Mouse (Mus musculus): Measurements from ENCODE around the gene Acot2. TPM values are rescaled to one million over a fixed set of nuclear protein-coding genes. Genes with fewer than 3 reads are reported as not detected.
A peak's percentile ranks its signal among the peaks of the same experiment; 100 is the strongest.
"Not testable (repeated sequence)": the region's sequence is repeated elsewhere in the genome, so short reads cannot be mapped to it uniquely, and the experiment has no call there.

The Acot2 gene
- polyA plus RNA-seq, 1 experiment from 2014 or later = 19.1 TPM

DNA sequence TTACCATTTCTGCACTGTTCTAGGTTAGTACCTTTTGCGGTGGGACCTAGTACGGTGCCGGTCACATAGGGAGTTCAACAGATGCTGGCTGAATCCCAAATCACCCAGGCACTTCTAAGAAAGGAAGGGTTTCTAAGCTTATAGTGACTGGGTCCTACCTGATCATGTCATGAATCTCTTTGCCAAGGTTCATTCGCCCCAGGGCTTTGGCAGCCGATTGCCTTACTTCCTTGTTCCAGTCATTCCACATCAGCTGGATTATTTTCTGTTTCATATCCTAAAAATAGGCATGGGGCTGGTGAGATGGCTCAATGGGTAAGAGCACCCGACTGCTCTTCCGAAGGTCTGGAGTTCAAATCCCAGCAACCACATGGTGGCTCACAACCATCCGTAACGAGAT lies 29.4 kb upstream of the Acot2 start:
- Histone ChIP-seq H3K4me1 (peaks cover 6% of the 10 kb centered on the region), H3K27me3 (replicated peaks; ENCODE audit: low read depth, poor library complexity, severe bottlenecking) (no peaks in the 10 kb centered on the region), H3K36me3 (replicated peaks) (peaks cover 38% of the 10 kb centered on the region), H3K9me3 (no peaks in the 10 kb centered on the region), H3K27ac (replicated peaks) (no peak overlapping the region), H3K4me3 (no peak overlapping the region)
- DNase-seq (ENCODE audit: low spot score) = no peak
- 94% methylated on average over 9 of the region's 9 CpGs for WGBS

DNA sequence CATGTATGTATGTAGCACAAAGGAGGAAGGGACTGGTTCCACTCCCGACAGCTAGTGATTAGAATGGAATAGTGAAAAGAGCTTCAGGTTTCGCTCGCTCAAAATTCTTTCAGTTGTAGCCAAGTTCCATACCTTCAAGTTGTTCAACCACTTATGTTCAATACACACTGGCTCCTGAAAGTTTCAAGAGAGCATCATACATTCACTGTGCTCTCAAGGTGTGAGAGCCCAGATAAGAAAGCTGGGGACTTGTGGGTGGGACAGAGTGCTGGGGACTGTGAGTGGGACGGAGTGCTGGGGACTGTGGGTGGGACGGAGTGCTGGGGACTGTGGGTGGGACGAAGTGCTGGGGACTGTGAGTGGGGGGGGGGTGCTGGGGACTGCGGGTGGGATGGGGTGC lies 22.4 kb upstream of the Acot2 start:
- no peaks in the 10 kb centered on the region for H3K36me3 ChIP-seq (replicated peaks)

DNA sequence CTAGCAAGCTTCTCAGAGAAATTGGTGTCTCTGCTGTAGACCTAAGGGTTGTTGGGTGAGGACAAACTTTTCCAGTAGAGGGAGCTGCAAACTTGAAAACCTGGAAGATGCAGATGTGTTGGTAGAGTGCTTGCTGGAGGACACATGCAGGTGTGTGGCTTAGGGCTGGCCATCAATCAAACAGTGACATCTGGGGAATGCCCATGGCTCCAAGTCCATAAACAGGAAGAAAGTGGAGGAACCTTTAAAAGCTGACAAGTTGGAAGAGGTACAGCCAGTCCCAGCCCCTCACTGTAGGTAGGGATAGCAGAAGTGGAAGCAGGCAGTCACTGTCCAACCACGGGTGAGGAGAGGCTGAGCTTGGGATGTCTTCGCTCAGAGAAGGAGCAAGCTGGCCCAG lies 15.5 kb upstream of the Acot2 start:
- no peak overlapping the region for H3K4me3 ChIP-seq
- no peaks in the 10 kb centered on the region for H3K27me3 ChIP-seq (replicated peaks; ENCODE audit: low read depth, poor library complexity, severe bottlenecking)
- H3K9me3 ChIP-seq = peaks cover 6% of the 10 kb centered on the region; the same call in 1 of the 2 replicates
- no peak overlapping the region for H3K27ac ChIP-seq (replicated peaks)
- H3K4me1 ChIP-seq = no peaks in the 10 kb centered on the region
- DNase-seq (ENCODE audit: low spot score) = peak; percentile 32
- 75% methylated on average over 2 of the region's 2 CpGs for WGBS
- no peaks in the 10 kb centered on the region for H3K36me3 ChIP-seq (replicated peaks)

More for the DNA sequence above, 22.4 kb upstream of the Acot2 start:
- no peaks in the 10 kb centered on the region for H3K4me1 ChIP-seq
- no peaks in the 10 kb centered on the region for H3K27me3 ChIP-seq (replicated peaks; ENCODE audit: low read depth, poor library complexity, severe bottlenecking)
- DNase-seq (ENCODE audit: low spot score) = no peak
- 90% methylated on average over 7 of the region's 7 CpGs for WGBS
- no peak overlapping the region for H3K4me3 ChIP-seq
- H3K9me3 ChIP-seq = no peaks in the 10 kb centered on the region
- H3K27ac ChIP-seq (replicated peaks) = no peak overlapping the region

DNA sequence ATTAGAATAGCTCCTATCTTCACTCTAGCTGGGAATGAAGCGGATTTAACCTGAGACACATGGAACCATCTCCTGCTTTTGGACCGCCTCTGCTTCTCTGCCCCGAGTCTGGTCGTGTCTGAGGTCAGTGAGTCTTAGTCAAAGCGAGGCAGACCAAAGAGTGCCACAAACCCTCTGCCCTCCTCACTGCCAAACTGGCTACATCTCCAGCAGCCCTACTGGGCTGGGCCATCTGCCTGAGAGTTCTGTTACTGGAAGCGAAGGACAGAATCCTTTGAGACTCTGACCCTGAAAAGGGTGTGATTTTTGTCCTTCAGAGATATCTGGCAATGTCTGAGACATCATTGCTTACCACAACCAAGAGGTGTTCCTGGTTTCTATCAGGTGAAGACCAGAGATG lies 8.8 kb upstream of the Acot2 start:
- H3K27me3 ChIP-seq (replicated peaks; ENCODE audit: low read depth, poor library complexity, severe bottlenecking) = no peaks in the 10 kb centered on the region
- no peaks in the 10 kb centered on the region for H3K4me1 ChIP-seq
- H3K4me3 ChIP-seq = no peak overlapping the region
- peaks cover 6% of the 10 kb centered on the region; the same call in 1 of the 2 replicates for H3K9me3 ChIP-seq
- no peaks in the 10 kb centered on the region for H3K36me3 ChIP-seq (replicated peaks)
- H3K27ac ChIP-seq (replicated peaks) = no peak overlapping the region
- WGBS = 89% methylated on average over 6 of the region's 6 CpGs
- no peak for DNase-seq (ENCODE audit: low spot score)

DNA sequence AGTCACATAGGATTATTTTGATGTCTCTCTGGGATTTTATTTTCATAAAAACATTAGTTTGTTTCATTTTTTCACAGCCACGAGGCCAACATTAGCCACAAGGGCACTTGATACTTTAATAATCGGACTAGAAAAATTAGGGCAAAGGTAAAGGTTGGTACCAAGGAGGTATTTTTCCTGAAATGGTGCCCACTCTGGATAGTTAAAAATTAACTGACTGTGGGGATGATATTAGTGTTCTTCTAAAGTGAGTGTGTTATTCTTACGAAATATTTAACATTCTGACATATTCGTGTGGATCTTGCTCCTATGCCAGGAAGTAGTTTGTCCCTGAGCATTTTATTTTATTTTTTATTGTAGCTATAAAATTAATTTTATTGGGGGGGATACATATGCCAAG lies 6.0 kb upstream of the Acot2 start:
- Histone ChIP-seq H3K4me3 (no peak overlapping the region), H3K27ac (replicated peaks) (no peak overlapping the region), H3K27me3 (replicated peaks; ENCODE audit: low read depth, poor library complexity, severe bottlenecking) (no peaks in the 10 kb centered on the region), H3K36me3 (replicated peaks) (no peaks in the 10 kb centered on the region), H3K9me3 (no peaks in the 10 kb centered on the region), H3K4me1 (no peaks in the 10 kb centered on the region)
- WGBS = 91% methylated on average over 4 of the region's 4 CpGs
- no peak for DNase-seq (ENCODE audit: low spot score)

DNA sequence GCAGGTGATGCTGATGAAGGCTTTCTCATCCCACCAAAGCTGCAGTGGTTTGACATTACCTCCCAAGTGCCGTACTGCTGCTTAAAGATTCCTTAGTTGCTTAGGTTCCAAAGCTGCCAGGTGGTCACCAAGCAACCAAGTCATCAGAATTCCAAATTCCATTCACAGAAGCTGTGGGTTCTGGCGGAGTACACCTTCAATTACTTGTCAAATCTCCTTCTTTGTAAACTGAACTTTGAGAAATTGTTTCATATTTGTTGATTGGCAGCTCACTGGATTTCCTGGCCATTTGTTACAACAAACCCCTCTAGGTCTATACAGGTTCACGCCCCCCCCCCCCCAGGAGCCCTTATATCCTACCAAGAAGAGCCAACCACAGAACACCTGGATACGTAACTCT lies 2.9 kb upstream of the Acot2 start, which contains the start of gene Heatr4:
Gene Heatr4, minus strand, starts transcription at position 101 of the 400 bp plus-strand sequence.
- 84% methylated on average over 4 of the region's 4 CpGs for WGBS
- no peak within 1 kb of the TSS for H3K4me3 ChIP-seq
- no peaks in the 10 kb centered on the region for H3K9me3 ChIP-seq
- no peaks in the 10 kb centered on the region for H3K27me3 ChIP-seq (replicated peaks; ENCODE audit: low read depth, poor library complexity, severe bottlenecking)
- DNase-seq (ENCODE audit: low spot score) = no peak
- H3K27ac ChIP-seq (replicated peaks) = no peak within 1 kb of the TSS
- peaks cover 11% of the 10 kb centered on the region for H3K4me1 ChIP-seq
- H3K36me3 ChIP-seq (replicated peaks) = 0 out of 2 replicates have a peak, but pooled peaks cover 2% of the 10 kb centered on the region

DNA sequence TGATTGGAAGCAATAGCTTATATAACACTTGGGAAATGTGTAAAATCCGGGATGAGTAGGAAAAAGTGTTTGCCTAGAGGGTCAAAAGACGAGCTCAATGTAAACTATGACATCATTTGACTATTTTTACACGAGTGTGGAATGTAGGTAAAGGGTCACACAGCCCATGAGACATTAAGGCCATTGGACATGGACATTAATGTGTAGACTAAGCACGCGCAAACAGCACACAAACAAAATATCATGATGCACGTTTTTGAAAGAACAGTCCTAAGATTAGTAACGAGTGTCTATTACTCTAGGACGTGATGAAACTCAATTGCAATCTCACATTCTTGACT lies 449 bp upstream of the Acot2 start:
- DNase-seq (ENCODE audit: low spot score) = no peak
- peak overlapping the region; percentile 91 for H3K27ac ChIP-seq (replicated peaks)
- H3K9me3 ChIP-seq = no peaks in the 10 kb centered on the region
- WGBS = 38% methylated on average over 8 of the region's 8 CpGs
- H3K4me3 ChIP-seq = peak overlapping the region; percentile 70
- H3K27me3 ChIP-seq (replicated peaks; ENCODE audit: low read depth, poor library complexity, severe bottlenecking) = no peaks in the 10 kb centered on the region
- H3K36me3 ChIP-seq (replicated peaks) = 0 out of 2 replicates have a peak, but pooled peaks cover 2% of the 10 kb centered on the region
- peaks cover 11% of the 10 kb centered on the region for H3K4me1 ChIP-seq

DNA sequence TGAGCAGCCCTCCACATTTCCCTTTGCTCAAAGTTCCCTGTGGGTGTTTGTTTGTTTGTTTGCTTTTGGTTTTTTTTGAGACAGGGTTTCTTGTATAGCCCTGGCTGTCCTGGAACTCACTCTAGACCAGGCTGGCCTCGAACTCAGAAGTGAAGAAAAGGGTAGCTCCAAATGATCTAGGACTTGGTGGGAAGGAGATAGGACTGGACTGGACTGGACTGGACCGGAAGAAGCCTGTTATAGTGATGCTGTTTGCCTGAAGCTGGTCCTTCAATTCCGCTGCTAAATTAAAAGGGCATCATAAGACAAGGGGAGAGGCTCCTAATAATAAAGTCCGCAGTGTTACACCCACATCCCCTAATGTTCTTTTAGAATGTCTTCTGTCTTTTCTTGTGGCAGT lies 822 bp downstream of the Acot2 start:
- Histone ChIP-seq H3K4me1 (peaks cover 11% of the 10 kb centered on the region), H3K27ac (replicated peaks) (peak overlapping the region; percentile 91), H3K27me3 (replicated peaks; ENCODE audit: low read depth, poor library complexity, severe bottlenecking) (no peaks in the 10 kb centered on the region), H3K36me3 (replicated peaks) (peaks cover 10% of the 10 kb centered on the region), H3K9me3 (no peaks in the 10 kb centered on the region), H3K4me3 (peak overlapping the region; percentile 70)
- 69% methylated on average over 4 of the region's 4 CpGs for WGBS
- no peak for DNase-seq (ENCODE audit: low spot score)

DNA sequence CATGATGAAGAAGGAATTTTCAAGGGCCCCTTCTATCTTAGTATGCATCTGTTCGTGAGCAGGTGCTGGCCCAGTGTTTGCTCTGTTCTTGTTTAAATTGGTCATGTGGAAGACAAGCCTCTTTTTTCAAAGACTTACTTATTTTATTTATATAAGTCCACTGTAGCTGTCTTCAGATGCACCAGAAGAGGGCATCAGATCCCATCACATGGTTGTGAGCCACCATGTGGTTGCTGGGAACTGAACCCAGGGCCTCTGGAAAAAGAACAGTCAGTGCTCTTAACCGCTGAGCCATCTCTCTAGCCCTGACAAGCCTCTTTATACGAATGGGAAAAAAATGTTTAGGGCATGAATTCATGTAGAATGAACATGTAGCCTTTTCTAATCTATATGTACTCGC lies 1.7 kb downstream of the Acot2 start:
- H3K36me3 ChIP-seq (replicated peaks) = peaks cover 17% of the 10 kb centered on the region
- no peak overlapping the region for H3K4me3 ChIP-seq
- no peaks in the 10 kb centered on the region for H3K9me3 ChIP-seq
- H3K27me3 ChIP-seq (replicated peaks; ENCODE audit: low read depth, poor library complexity, severe bottlenecking) = no peaks in the 10 kb centered on the region
- H3K27ac ChIP-seq (replicated peaks) = no peak overlapping the region
- H3K4me1 ChIP-seq = peaks cover 11% of the 10 kb centered on the region
- DNase-seq (ENCODE audit: low spot score) = no peak
- 94% methylated on average over 4 of the region's 4 CpGs for WGBS

DNA sequence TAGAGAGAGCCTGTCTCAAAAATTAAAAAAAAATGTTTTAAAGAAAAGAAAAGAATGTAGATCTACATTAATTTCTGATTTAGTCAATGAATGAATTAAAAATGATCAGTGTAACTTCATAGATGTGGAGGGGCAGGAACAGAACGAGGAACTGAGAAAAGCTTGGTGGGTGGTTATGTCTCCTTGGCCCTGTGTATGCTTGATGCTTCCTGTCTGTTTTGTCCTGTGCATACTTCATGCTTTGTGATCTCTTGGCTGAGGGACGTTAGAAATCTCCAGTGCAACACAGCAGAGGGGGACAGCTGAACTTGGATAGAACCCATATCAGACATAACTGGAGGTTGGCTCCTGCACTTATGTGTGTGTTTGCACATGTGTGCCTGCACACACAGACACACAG lies 9.6 kb downstream of the Acot2 start:
- no peak overlapping the region for H3K27ac ChIP-seq (replicated peaks)
- WGBS = 74% methylated on average over 2 of the region's 2 CpGs
- peaks cover 17% of the 10 kb centered on the region for H3K36me3 ChIP-seq (replicated peaks)
- DNase-seq (ENCODE audit: low spot score) = no peak
- no peak overlapping the region for H3K4me3 ChIP-seq
- 0 out of 2 replicates have a peak, but pooled peaks cover 9% of the 10 kb centered on the region for H3K9me3 ChIP-seq
- H3K4me1 ChIP-seq = no peaks in the 10 kb centered on the region
- H3K27me3 ChIP-seq (replicated peaks; ENCODE audit: low read depth, poor library complexity, severe bottlenecking) = no peaks in the 10 kb centered on the region

DNA sequence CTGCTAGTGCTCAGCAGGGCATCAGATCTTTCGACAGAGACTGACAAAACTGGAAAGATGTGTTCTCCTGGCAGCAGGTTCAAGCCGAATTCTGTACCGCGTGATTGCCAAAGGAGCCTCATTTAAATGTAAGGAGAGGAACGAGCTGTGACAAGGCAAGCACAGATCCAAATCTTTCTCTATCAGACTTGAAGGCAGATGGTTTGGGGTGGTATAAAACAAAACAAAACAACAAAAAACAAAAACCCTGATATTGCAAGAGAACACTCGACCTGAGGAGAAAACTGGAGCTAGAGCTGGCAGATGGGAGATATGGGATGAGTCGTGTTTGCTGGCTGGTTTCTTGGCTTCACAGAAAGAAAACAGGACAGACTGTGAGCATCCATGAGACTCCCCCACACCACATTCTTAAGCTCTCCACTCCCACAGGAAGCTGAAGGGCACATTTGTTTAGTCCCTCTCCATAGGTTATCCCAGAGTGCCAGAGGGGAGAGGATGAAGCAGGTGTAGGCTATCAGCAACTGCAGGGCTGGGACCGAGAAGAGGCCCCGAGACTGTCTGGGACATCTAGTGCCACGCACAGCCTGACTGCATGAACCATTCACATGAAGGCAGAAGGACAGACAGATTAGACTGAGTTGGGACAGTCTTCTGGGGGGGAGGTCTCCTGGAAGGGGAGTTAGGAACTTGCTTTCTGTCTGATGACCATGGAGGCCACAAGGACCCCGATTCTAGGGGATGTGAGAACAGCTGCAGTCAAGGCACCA lies 10.9 kb downstream of the Acot2 start:
- no peak for DNase-seq (ENCODE audit: low spot score)
- 62% methylated on average over 11 of the region's 11 CpGs for WGBS
- Histone ChIP-seq H3K27ac (replicated peaks) (no peak overlapping the region), H3K27me3 (replicated peaks; ENCODE audit: low read depth, poor library complexity, severe bottlenecking) (no peaks in the 10 kb centered on the region), H3K9me3 (peaks cover 11% of the 10 kb centered on the region; the same call in 1 of the 2 replicates), H3K4me1 (no peaks in the 10 kb centered on the region), H3K36me3 (replicated peaks) (peaks cover 9% of the 10 kb centered on the region), H3K4me3 (no peak overlapping the region)

DNA sequence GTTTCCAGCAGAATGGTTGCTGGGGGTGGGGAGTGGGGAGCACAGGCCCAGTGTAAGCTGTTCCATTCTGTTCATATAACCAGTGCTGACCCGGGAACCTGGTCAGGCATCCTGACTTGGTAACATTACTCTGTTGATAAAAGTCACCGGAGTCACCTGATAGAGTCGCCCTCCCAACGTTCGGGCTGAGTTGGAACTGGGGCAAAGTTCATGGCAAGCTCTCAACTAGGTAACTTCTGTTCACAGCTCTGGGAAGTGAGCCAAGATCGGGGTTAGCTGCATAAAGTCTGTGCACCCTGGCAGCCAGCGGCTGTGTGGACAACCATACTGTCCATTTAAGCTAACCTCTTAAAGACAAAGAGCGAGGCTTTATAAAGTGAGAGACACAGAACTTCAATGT lies 11.6 kb downstream of the Acot2 start:
- 88% methylated on average over 8 of the region's 8 CpGs for WGBS

DNA sequence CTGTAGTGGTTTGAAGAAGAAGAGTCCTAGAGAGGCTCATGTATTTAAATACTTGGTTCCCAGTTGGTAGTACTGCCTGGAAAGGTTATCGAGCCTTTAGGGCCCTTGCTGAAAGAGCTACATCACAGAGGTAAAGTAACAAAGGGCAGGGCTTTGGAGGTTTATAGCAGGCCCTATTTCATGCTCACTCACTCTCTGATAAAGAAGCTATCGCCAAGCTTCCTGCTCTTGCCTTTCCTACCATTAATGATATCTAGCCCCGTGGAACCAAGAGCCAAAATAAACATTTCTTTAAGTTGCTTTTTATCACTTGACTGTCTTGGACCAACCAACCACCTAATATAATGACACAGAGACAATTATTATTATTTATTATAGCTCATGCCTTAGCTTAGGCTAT lies 12.8 kb downstream of the Acot2 start:
- Histone ChIP-seq H3K4me3 (no peak overlapping the region), H3K36me3 (replicated peaks) (no peaks in the 10 kb centered on the region), H3K27me3 (replicated peaks; ENCODE audit: low read depth, poor library complexity, severe bottlenecking) (no peaks in the 10 kb centered on the region), H3K27ac (replicated peaks) (no peak overlapping the region), H3K9me3 (peaks cover 11% of the 10 kb centered on the region; the same call in 1 of the 2 replicates), H3K4me1 (no peaks in the 10 kb centered on the region)
- no peak for DNase-seq (ENCODE audit: low spot score)
- 91% methylated on average over 3 of the region's 3 CpGs for WGBS

More for the DNA sequence above, 11.6 kb downstream of the Acot2 start:
- not testable (repeated sequence) for H3K4me3 ChIP-seq; H3K27me3 ChIP-seq (replicated peaks; ENCODE audit: low read depth, poor library complexity, severe bottlenecking); H3K36me3 ChIP-seq (replicated peaks); DNase-seq (ENCODE audit: low spot score); H3K4me1 ChIP-seq; H3K27ac ChIP-seq (replicated peaks)
- peaks cover 11% of the 10 kb centered on the region; the same call in 1 of the 2 replicates for H3K9me3 ChIP-seq

All from embryonic facial prominence, embryonic 10.5 days (tissue).